Mouse (Mus musculus): ENCODE measurements around the gene Dpysl4. TPM values are rescaled to one million over a fixed set of nuclear protein-coding genes. Genes with fewer than 3 reads are reported as not detected.
A peak's percentile ranks its signal among the peaks of the same experiment; 100 is the strongest.

The Dpysl4 gene
- total and polyA plus RNA-seq, 2 experiments from 2014 or later, result 125 to 142 TPM

DNA sequence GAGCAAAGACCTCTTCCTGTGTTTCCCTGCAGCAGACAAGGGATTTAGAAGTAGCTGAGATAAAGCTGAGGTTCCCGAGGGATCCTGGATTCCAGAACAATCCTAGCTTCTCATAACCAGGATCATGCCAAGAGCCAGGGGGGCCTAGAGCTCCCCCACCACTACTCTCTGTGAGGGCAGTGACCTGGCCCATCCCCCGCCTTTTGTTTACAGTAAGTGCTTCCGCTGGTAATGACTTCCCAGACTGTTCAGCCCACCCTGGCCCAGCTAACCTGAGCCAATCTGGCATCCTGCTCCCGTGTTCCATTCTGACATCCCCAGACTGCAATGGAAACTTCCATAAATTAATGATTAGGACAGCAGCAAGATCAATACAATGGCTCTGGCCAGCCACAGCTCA, 61.6 kb downstream of the Dpysl4 start:
- H3K27ac ChIP-seq (ENCODE audit: low read depth, low read length), result no peak overlapping the region
- WGBS, result 36% methylated on average over 4 of the region's 4 CpGs
- peaks cover 18% of the 10 kb centered on the region for H3K4me1 ChIP-seq (ENCODE audit: insufficient read depth)
- no peaks in the 10 kb centered on the region for H3K9me3 ChIP-seq (ENCODE audit: low read length)
- H3K4me3 ChIP-seq (ENCODE audit: low read depth, low read length), result no peak overlapping the region
- H3K36me3 ChIP-seq (ENCODE audit: insufficient read depth), result no peaks in the 10 kb centered on the region
- no peaks in the 10 kb centered on the region for H3K27me3 ChIP-seq (ENCODE audit: insufficient read depth, low read length)
- ATAC-seq, result no peak
- no peak overlapping the region for H3K4me2 ChIP-seq (ENCODE audit: low read depth)
- no peak overlapping the region for H3K9ac ChIP-seq
- DNase-seq, result no peak
- no peak for TF ChIP-seq CTCF (IDR thresholded peaks at IDR 0.05; ENCODE audit: low read depth)

DNA sequence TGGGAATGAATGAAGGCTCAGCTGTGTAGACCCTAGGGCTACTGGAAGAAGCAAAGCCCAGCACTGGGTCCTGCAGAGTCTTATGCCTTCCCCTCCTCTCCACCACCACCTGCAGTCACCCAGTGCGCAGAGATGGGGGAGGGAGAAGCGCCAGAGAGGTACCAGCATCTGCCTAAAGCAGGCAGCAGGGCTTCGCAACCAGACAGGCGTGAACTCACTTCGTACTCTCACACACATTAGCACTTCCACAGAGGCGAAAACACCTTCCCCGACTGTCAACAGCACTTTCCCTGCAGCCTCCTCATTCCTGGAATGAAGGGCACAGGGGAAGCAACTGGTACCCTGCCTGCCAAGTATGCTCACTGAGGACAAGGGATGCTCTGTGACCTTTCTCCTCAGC, 63.6 kb downstream of the Dpysl4 start:
- no peak for TF ChIP-seq CTCF (IDR thresholded peaks at IDR 0.05; ENCODE audit: low read depth)

GRCm38 (mm10) chr7:139151116-139151515, 65.3 kb downstream of the Dpysl4 start:
- Histone ChIP-seq H3K9me3 (ENCODE audit: low read length) (no peaks in the 10 kb centered on the region), H3K9ac (0 out of 2 replicates have a peak overlapping the region, but pooled peaks have one; percentile 4), H3K36me3 (ENCODE audit: insufficient read depth) (no peaks in the 10 kb centered on the region), H3K4me2 (ENCODE audit: low read depth) (peak overlapping the region; percentile 23; the same call in 1 of the 2 replicates), H3K27ac (ENCODE audit: low read depth, low read length) (no peak overlapping the region), H3K4me1 (ENCODE audit: insufficient read depth) (peaks cover 18% of the 10 kb centered on the region), H3K27me3 (ENCODE audit: insufficient read depth, low read length) (no peaks in the 10 kb centered on the region), H3K4me3 (ENCODE audit: low read depth, low read length) (no peak overlapping the region)
- ATAC-seq (peak; percentile 98), DNase-seq (peak; percentile 84)
- TF ChIP-seq CTCF (IDR thresholded peaks at IDR 0.05; ENCODE audit: low read depth), result no peak
- WGBS, result 32% methylated on average over 10 of the region's 10 CpGs

More for the DNA sequence above, 63.6 kb downstream of the Dpysl4 start:
- peaks cover 18% of the 10 kb centered on the region for H3K4me1 ChIP-seq (ENCODE audit: insufficient read depth)
- no peak overlapping the region for H3K9ac ChIP-seq
- no peaks in the 10 kb centered on the region for H3K27me3 ChIP-seq (ENCODE audit: insufficient read depth, low read length)
- DNase-seq (no peak), ATAC-seq (no peak)
- H3K36me3 ChIP-seq (ENCODE audit: insufficient read depth), result no peaks in the 10 kb centered on the region
- H3K4me2 ChIP-seq (ENCODE audit: low read depth), result no peak overlapping the region
- H3K4me3 ChIP-seq (ENCODE audit: low read depth, low read length), result no peak overlapping the region
- 35% methylated on average over 7 of the region's 7 CpGs for WGBS
- no peaks in the 10 kb centered on the region for H3K9me3 ChIP-seq (ENCODE audit: low read length)
- 0 out of 2 replicates have a peak overlapping the region, but pooled peaks have one; percentile 41 for H3K27ac ChIP-seq (ENCODE audit: low read depth, low read length)

Other genes with a start within 250 kb of the Dpysl4 start
- gene Ppp2r2d, start 239.9 kb upstream of the Dpysl4 start, total RNA-seq (2014; rRNA removed), result 115 TPM in 2 replicates
- gene Ppp2r2d, start 239.9 kb upstream of the Dpysl4 start, polyA plus RNA-seq (2015; fragmentation: Nextera tagmentation; extraction: Ambion mirVana), result 90.3 and 99.4 TPM in 2 replicates
- 34.8 and 35.1 TPM in 2 replicates for gene Mapk1ip1, start 239.7 kb upstream of the Dpysl4 start, total RNA-seq (2014; rRNA removed)
- gene Mapk1ip1, start 239.7 kb upstream of the Dpysl4 start, polyA plus RNA-seq (2015; fragmentation: Nextera tagmentation; extraction: Ambion mirVana), result 31.9 and 34.1 TPM in 2 replicates
- 145 TPM in 2 replicates for gene Bnip3, start 176.5 kb upstream of the Dpysl4 start, total RNA-seq (2014; rRNA removed)
- 98.8 and 108 TPM in 2 replicates for gene Bnip3, start 176.5 kb upstream of the Dpysl4 start, polyA plus RNA-seq (2015; fragmentation: Nextera tagmentation; extraction: Ambion mirVana)
- gene Jakmip3, start 145.3 kb upstream of the Dpysl4 start, total RNA-seq (2014; rRNA removed), result 13.9 and 15.8 TPM in 2 replicates
- 3.1 and 5.7 TPM in 2 replicates for gene Jakmip3, start 145.3 kb upstream of the Dpysl4 start, polyA plus RNA-seq (2015; fragmentation: Nextera tagmentation; extraction: Ambion mirVana)
- gene Lrrc27, start 127.0 kb downstream of the Dpysl4 start, total RNA-seq (2014; rRNA removed), result 2.5 and 8.1 TPM in 2 replicates
- gene Lrrc27, start 127.0 kb downstream of the Dpysl4 start, polyA plus RNA-seq (2015; fragmentation: Nextera tagmentation; extraction: Ambion mirVana), result 4.2 and 5.1 TPM in 2 replicates
- 26.3 and 30.7 TPM in 2 replicates for gene Stk32c, start 127.3 kb downstream of the Dpysl4 start, total RNA-seq (2014; rRNA removed)
- 1.7 and 2.8 TPM in 2 replicates for gene Stk32c, start 127.3 kb downstream of the Dpysl4 start, polyA plus RNA-seq (2015; fragmentation: Nextera tagmentation; extraction: Ambion mirVana)
- 4.3 and 5.4 TPM in 2 replicates for gene Pwwp2b, start 162.5 kb downstream of the Dpysl4 start, total RNA-seq (2014; rRNA removed)
- 5.6 and 6.3 TPM in 2 replicates for gene Pwwp2b, start 162.5 kb downstream of the Dpysl4 start, polyA plus RNA-seq (2015; fragmentation: Nextera tagmentation; extraction: Ambion mirVana)

All from forebrain, postnatal 0 days (tissue).